Mouse (Mus musculus): ENCODE data around the gene 2010005H15Rik. TPM values are rescaled to one million over a fixed set of nuclear protein-coding genes. Genes with fewer than 3 reads are reported as not detected.
"Not testable (repeated sequence)": the region's sequence is repeated elsewhere in the genome, so short reads cannot be mapped to it uniquely, and the experiment has no call there.

Gene 2010005H15Rik
- polyA plus RNA-seq (2016; fragmentation: Nextera tagmentation; extraction: Ambion mirVana) = not detected in 2 replicates

- H3K9me3 ChIP-seq; ATAC-seq (ENCODE audit: low FRiP score, low read depth); H3K27ac ChIP-seq (replicated peaks); H3K4me2 ChIP-seq (replicated peaks); H3K36me3 ChIP-seq; H3K4me1 ChIP-seq; H3K4me3 ChIP-seq; H3K27me3 ChIP-seq; H3K9ac ChIP-seq (replicated peaks): not testable (repeated sequence)
- WGBS = 92% methylated on average over 7 of the region's 7 CpGs
Measured at GRCm38 (mm10) chr16:36221168-36221567, at the start of gene 2010005H15Rik. 2010005H15Rik (plus strand) TSS chr16:36221468.

- no peak for ATAC-seq (ENCODE audit: low FRiP score, low read depth)
- Histone ChIP-seq H3K9me3 (0 out of 2 replicates have a peak, but pooled peaks cover 2% of the 10 kb centered on the region), H3K4me3 (no peak overlapping the region), H3K27me3 (no peaks in the 10 kb centered on the region), H3K4me1 (no peaks in the 10 kb centered on the region), H3K9ac (replicated peaks) (no peak overlapping the region), H3K27ac (replicated peaks) (no peak overlapping the region), H3K4me2 (replicated peaks) (no peak overlapping the region), H3K36me3 (no peaks in the 10 kb centered on the region)
Measured at GRCm38 (mm10) chr16:36176108-36176507, 45.2 kb upstream of the 2010005H15Rik start.

- Histone ChIP-seq H3K9me3 (0 out of 2 replicates have a peak, but pooled peaks cover under 1% of the 10 kb centered on the region), H3K27me3 (no peaks in the 10 kb centered on the region), H3K9ac (replicated peaks) (no peak overlapping the region), H3K27ac (replicated peaks) (no peak overlapping the region), H3K4me1 (no peaks in the 10 kb centered on the region), H3K4me2 (replicated peaks) (no peak overlapping the region), H3K36me3 (no peaks in the 10 kb centered on the region), H3K4me3 (no peak overlapping the region)
- WGBS = 80% methylated on average over 2 of the region's 2 CpGs
- no peak for ATAC-seq (ENCODE audit: low FRiP score, low read depth)
Measured at GRCm38 (mm10) chr16:36179910-36180309, 41.4 kb upstream of the 2010005H15Rik start.

GRCm38 (mm10) chr16:36183912-36184311 lies 37.4 kb upstream of the 2010005H15Rik start, which contains the start of gene Gm5483:
Gm5483 (plus strand) TSS chr16:36184212.
- 89% methylated on average over 4 of the region's 4 CpGs for WGBS
- not testable (repeated sequence) for ATAC-seq (ENCODE audit: low FRiP score, low read depth)

GRCm38 (mm10) chr16:36199226-36199625 lies 22.0 kb upstream of the 2010005H15Rik start:
- ATAC-seq (ENCODE audit: low FRiP score, low read depth) = no peak
- H3K9ac ChIP-seq (replicated peaks) = no peak overlapping the region
- H3K4me1 ChIP-seq = no peaks in the 10 kb centered on the region
- H3K36me3 ChIP-seq = no peaks in the 10 kb centered on the region
- WGBS = 55% methylated on average over 19 of the region's 19 CpGs
- H3K27me3 ChIP-seq = no peaks in the 10 kb centered on the region
- peak overlapping the region; percentile 26; the same call in 1 of the 2 replicates for H3K4me2 ChIP-seq (replicated peaks)
- H3K9me3 ChIP-seq = no peaks in the 10 kb centered on the region
- no peak overlapping the region for H3K27ac ChIP-seq (replicated peaks)
- no peak overlapping the region for H3K4me3 ChIP-seq

More at GRCm38 (mm10) chr16:36183912-36184311, 37.4 kb upstream of the 2010005H15Rik start, which contains the start of gene Gm5483:
- not testable (repeated sequence) for H3K36me3 ChIP-seq; H3K9ac ChIP-seq (replicated peaks); H3K9me3 ChIP-seq; H3K27ac ChIP-seq (replicated peaks); H3K4me1 ChIP-seq; H3K4me2 ChIP-seq (replicated peaks); H3K27me3 ChIP-seq; H3K4me3 ChIP-seq

GRCm38 (mm10) chr16:36203846-36204245 lies 17.4 kb upstream of the 2010005H15Rik start:
- WGBS = 87% methylated on average over 5 of the region's 5 CpGs
- Histone ChIP-seq H3K4me1 (no peaks in the 10 kb centered on the region), H3K9ac (replicated peaks) (no peak overlapping the region), H3K4me3 (no peak overlapping the region), H3K9me3 (no peaks in the 10 kb centered on the region), H3K27ac (replicated peaks) (no peak overlapping the region), H3K36me3 (no peaks in the 10 kb centered on the region), H3K4me2 (replicated peaks) (no peak overlapping the region), H3K27me3 (no peaks in the 10 kb centered on the region)
- no peak for ATAC-seq (ENCODE audit: low FRiP score, low read depth)

GRCm38 (mm10) chr16:36205684-36206083 lies 15.6 kb upstream of the 2010005H15Rik start:
- not testable (repeated sequence) for H3K36me3 ChIP-seq; ATAC-seq (ENCODE audit: low FRiP score, low read depth); H3K4me3 ChIP-seq; H3K27ac ChIP-seq (replicated peaks); H3K27me3 ChIP-seq; H3K9ac ChIP-seq (replicated peaks); H3K4me1 ChIP-seq; H3K9me3 ChIP-seq; H3K4me2 ChIP-seq (replicated peaks)
- 46% methylated on average over 2 of the region's 2 CpGs for WGBS

- WGBS = 83% methylated on average over 2 of the region's 2 CpGs
Measured at GRCm38 (mm10) chr16:36209967-36210453, 11.3 kb upstream of the 2010005H15Rik start, which contains the start of gene Gm5416. Gm5416 (plus strand) TSS chr16:36210403.

GRCm38 (mm10) chr16:36260585-36260984 lies 39.3 kb downstream of the 2010005H15Rik start:
- H3K9ac ChIP-seq (replicated peaks); H3K27me3 ChIP-seq; H3K9me3 ChIP-seq; H3K4me1 ChIP-seq; H3K4me3 ChIP-seq; ATAC-seq (ENCODE audit: low FRiP score, low read depth); H3K4me2 ChIP-seq (replicated peaks); H3K36me3 ChIP-seq; H3K27ac ChIP-seq (replicated peaks): not testable (repeated sequence)

More at GRCm38 (mm10) chr16:36209967-36210453, 11.3 kb upstream of the 2010005H15Rik start, which contains the start of gene Gm5416:
- ATAC-seq (ENCODE audit: low FRiP score, low read depth) = no peak
- H3K36me3 ChIP-seq = no peaks in the 10 kb centered on the region
- no peak within 1 kb of the TSS for H3K4me2 ChIP-seq (replicated peaks)
- H3K9ac ChIP-seq (replicated peaks) = no peak within 1 kb of the TSS
- no peak within 1 kb of the TSS for H3K27ac ChIP-seq (replicated peaks)
- H3K4me1 ChIP-seq = no peaks in the 10 kb centered on the region
- no peaks in the 10 kb centered on the region for H3K27me3 ChIP-seq
- no peak within 1 kb of the TSS for H3K4me3 ChIP-seq
- H3K9me3 ChIP-seq = no peaks in the 10 kb centered on the region

- H3K4me1 ChIP-seq; H3K27ac ChIP-seq (replicated peaks); H3K4me3 ChIP-seq; ATAC-seq (ENCODE audit: low FRiP score, low read depth); H3K27me3 ChIP-seq; H3K4me2 ChIP-seq (replicated peaks); H3K9ac ChIP-seq (replicated peaks); H3K9me3 ChIP-seq; H3K36me3 ChIP-seq: not testable (repeated sequence)
- 89% methylated on average over 4 of the region's 4 CpGs for WGBS
Measured at GRCm38 (mm10) chr16:36276796-36277195, 55.5 kb downstream of the 2010005H15Rik start, which contains the start of gene Stfa1. Stfa1 (plus strand) TSS chr16:36276951.

- no peak overlapping the region for H3K9ac ChIP-seq (replicated peaks)
- H3K27me3 ChIP-seq = no peaks in the 10 kb centered on the region
- H3K36me3 ChIP-seq = no peaks in the 10 kb centered on the region
- no peak overlapping the region for H3K4me3 ChIP-seq
- no peak for ATAC-seq (ENCODE audit: low FRiP score, low read depth)
- WGBS = 82% methylated on average over 4 of the region's 4 CpGs
- no peak overlapping the region for H3K27ac ChIP-seq (replicated peaks)
- H3K4me1 ChIP-seq = no peaks in the 10 kb centered on the region
- H3K4me2 ChIP-seq (replicated peaks) = no peak overlapping the region
- H3K9me3 ChIP-seq = no peaks in the 10 kb centered on the region
Measured at GRCm38 (mm10) chr16:36289140-36289539, 67.9 kb downstream of the 2010005H15Rik start.

Data from midbrain, embryonic 12.5 days (tissue).